Mouse (Mus musculus): Measurements from ENCODE around the gene Creb3l1. TPM values are rescaled to one million over a fixed set of nuclear protein-coding genes. Genes with fewer than 3 reads are reported as not detected.

The Creb3l1 gene
- polyA plus RNA-seq, 1 experiment from 2014 or later: 1.0 TPM

Small RNAs within 50 kb of the gene (microRNA-seq; reads per million reads assigned to microRNA genes)
- gene Mir6999: not detected

Other genes with a start within 250 kb of the Creb3l1 start
- 1.5 and 1.8 TPM in 2 replicates for gene Chrm4, start 97.3 kb downstream of the Creb3l1 start, polyA plus RNA-seq (2015; fragmentation: Nextera tagmentation; extraction: Ambion mirVana)
- gene Mdk, start 92.2 kb downstream of the Creb3l1 start, polyA plus RNA-seq (2015; fragmentation: Nextera tagmentation; extraction: Ambion mirVana): 347 and 357 TPM in 2 replicates
- 0.15 and 0.32 TPM in 2 replicates for gene Gm9821, start 78.8 kb downstream of the Creb3l1 start, polyA plus RNA-seq (2015; fragmentation: Nextera tagmentation; extraction: Ambion mirVana)
- 27.6 and 28.2 TPM in 2 replicates for gene Dgkz, start 48.6 kb downstream of the Creb3l1 start, polyA plus RNA-seq (2015; fragmentation: Nextera tagmentation; extraction: Ambion mirVana)
- gene Phf21a, start 68.6 kb upstream of the Creb3l1 start, polyA plus RNA-seq (2015; fragmentation: Nextera tagmentation; extraction: Ambion mirVana): 46.8 and 48.6 TPM in 2 replicates